Mouse (Mus musculus): ENCODE data around the gene Slc9a2.

DNA sequence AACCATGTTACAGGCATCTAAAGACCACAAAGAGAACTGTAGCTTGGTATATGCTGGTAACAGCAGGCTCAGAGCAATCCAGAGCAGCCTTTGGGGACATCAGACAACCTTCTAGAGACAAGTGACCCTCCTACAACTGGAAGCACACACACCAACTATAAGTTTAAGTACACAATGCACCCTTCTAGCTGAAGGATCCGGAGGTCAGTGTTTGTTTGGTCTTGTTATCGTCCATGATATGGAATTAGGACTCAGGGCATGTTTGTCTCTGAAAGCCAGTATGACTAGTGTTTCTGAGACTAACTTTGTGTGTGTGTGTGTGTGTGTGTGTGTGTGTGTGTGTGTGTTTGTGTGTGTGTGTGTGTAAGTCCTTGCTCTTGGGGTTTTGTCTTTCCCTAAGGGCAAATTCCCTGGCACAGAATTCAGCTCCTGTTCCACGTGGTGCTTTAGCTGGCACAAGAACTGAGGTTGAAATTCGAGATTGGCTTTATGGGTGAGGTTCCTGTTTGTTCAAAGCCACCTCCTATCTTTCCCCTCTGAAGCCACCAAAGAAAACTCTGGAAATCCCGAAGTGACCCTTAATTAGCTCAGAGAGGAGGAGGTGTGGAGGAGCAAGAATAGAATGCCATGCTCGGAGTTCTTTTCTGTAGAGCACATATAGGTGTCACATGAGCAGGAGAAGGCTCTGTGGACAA lies 29.4 kb upstream of the Slc9a2 start:
- TF ChIP-seq CTCF (IDR thresholded peaks at IDR 0.05) (no peak), EP300 (IDR thresholded peaks at IDR 0.05) (no peak)
